Mouse (Mus musculus): ENCODE data around the gene Arid1b. TPM values are rescaled to one million over a fixed set of nuclear protein-coding genes. Genes with fewer than 3 reads are reported as not detected.

The Arid1b gene
- polyA plus RNA-seq, 1 experiment = 9.1 TPM

DNA sequence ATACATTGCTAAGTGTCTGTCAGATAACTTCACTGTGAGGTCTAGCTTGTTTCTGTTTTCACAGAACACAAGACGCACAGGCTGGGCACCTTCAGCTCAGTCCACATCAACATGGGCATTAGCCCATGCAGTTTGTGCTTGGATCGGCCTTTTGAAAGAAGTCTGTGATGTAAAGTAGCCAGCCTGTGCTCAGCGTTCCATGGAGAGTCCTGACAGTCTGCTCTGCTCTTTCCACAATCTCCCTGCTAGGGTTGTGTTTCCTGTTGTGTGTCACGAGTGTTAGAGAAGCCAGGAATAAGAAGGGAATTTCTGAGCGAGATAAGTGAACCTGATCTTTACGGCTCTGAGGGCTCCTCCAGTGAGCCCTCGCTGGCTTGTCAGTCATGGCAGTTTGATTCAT lies 184.9 kb downstream of the Arid1b start:
- no peaks in the 10 kb centered on the region for H3K36me3 ChIP-seq (ENCODE audit: control insufficient read depth, insufficient read depth)
- no peak overlapping the region for H3K4me3 ChIP-seq (ENCODE audit: insufficient read depth, poor library complexity, severe bottlenecking)
- no peak overlapping the region for H3ac ChIP-seq (ENCODE audit: control insufficient read depth, insufficient read length, low read depth)
- TF ChIP-seq CTCF (IDR thresholded peaks at IDR 0.05; ENCODE audit: control insufficient read depth, insufficient read depth, insufficient read length) (no peak), CEBPB (IDR thresholded peaks at IDR 0.05; ENCODE audit: low read depth) (no peak), MYOG (IDR thresholded peaks at IDR 0.05; ENCODE audit: control insufficient read depth, extremely low read depth, insufficient read length) (no peak), USF1 (IDR thresholded peaks at IDR 0.05; ENCODE audit: low read depth) (no peak), FOSL1 (IDR thresholded peaks at IDR 0.05; ENCODE audit: insufficient read depth, low read length, poor library complexity, severe bottlenecking) (no peak), MYOD1 (IDR thresholded peaks at IDR 0.05; ENCODE audit: control insufficient read depth, insufficient read length, low read depth) (no peak), MAX (IDR thresholded peaks at IDR 0.05) (no peak)
- peaks cover 5% of the 10 kb centered on the region for H3K79me3 ChIP-seq (ENCODE audit: low read depth)
- H3K79me2 ChIP-seq (ENCODE audit: control insufficient read depth, insufficient read depth) = peaks cover 13% of the 10 kb centered on the region
- H3K27me3 ChIP-seq (ENCODE audit: control insufficient read depth, insufficient read depth, insufficient read length) = no peaks in the 10 kb centered on the region

DNA sequence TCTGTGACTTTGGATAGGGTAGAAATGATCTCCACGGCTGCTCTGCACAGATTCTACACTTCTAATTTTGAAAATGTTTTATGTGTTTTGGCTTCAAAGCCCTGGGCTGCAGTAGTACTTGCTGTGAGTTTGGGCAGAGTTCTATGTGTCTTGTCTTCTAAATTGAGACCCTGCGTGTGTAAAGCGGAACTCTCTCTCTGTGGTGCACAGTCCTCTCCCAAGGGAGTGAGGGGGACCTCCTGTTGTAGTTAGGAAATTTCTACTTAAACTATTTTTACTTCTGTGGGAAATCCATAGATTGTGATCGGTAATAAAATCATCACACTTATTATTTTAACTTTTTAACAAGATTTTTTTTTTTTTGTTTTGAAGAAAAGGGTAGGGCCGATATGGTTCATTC lies 185.3 kb downstream of the Arid1b start:
- Histone ChIP-seq H3K79me3 (ENCODE audit: low read depth) (peaks cover 5% of the 10 kb centered on the region), H3K27me3 (ENCODE audit: control insufficient read depth, insufficient read depth, insufficient read length) (no peaks in the 10 kb centered on the region), H3K36me3 (ENCODE audit: control insufficient read depth, insufficient read depth) (no peaks in the 10 kb centered on the region), H3ac (ENCODE audit: control insufficient read depth, insufficient read length, low read depth) (no peak overlapping the region), H3K4me3 (ENCODE audit: insufficient read depth, poor library complexity, severe bottlenecking) (no peak overlapping the region), H3K79me2 (ENCODE audit: control insufficient read depth, insufficient read depth) (peaks cover 9% of the 10 kb centered on the region)
- TF ChIP-seq MYOD1 (IDR thresholded peaks at IDR 0.05; ENCODE audit: control insufficient read depth, insufficient read length, low read depth) (no peak), MYOG (IDR thresholded peaks at IDR 0.05; ENCODE audit: control insufficient read depth, extremely low read depth, insufficient read length) (no peak), USF1 (IDR thresholded peaks at IDR 0.05; ENCODE audit: low read depth) (no peak), CTCF (IDR thresholded peaks at IDR 0.05; ENCODE audit: control insufficient read depth, insufficient read depth, insufficient read length) (no peak), MAX (IDR thresholded peaks at IDR 0.05) (no peak), FOSL1 (IDR thresholded peaks at IDR 0.05; ENCODE audit: insufficient read depth, low read length, poor library complexity, severe bottlenecking) (no peak)

DNA sequence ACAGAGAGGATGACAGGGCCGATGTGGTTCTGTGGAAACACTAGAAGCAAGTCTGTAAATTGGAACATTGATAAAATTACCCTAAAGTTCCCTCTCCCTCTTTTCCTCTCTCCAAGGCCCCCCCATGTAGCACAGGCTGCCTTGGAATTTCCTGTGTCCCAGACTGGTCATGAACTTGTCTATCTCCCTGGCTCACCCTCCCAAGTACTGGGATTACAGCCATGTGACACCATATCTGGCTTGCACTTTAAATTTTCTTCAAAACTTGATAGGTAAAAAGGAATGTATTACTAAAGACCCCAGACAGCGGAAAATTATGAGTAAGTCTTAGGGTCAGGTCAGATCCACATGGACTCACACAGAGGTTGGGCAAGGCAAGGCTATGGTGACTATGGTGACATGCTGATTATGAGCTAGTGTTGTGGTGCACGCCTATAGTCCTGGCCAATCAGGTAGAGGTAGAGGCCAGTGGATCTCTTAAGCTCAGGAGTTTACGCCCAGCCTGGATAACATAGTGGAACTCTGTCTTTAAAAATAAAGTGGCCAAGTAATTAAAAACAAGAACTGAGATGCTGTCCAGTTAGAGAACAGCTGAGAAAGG lies 185.9 kb downstream of the Arid1b start:
- Histone ChIP-seq H3K36me3 (ENCODE audit: control insufficient read depth, insufficient read depth) (no peaks in the 10 kb centered on the region), H3K27me3 (ENCODE audit: control insufficient read depth, insufficient read depth, insufficient read length) (no peaks in the 10 kb centered on the region), H3K79me2 (ENCODE audit: control insufficient read depth, insufficient read depth) (peaks cover 3% of the 10 kb centered on the region), H3K79me3 (ENCODE audit: low read depth) (peaks cover 4% of the 10 kb centered on the region), H3K4me3 (ENCODE audit: insufficient read depth, poor library complexity, severe bottlenecking) (no peak overlapping the region), H3ac (ENCODE audit: control insufficient read depth, insufficient read length, low read depth) (no peak overlapping the region)
- TF ChIP-seq USF1 (IDR thresholded peaks at IDR 0.05; ENCODE audit: low read depth) = no peak
- TF ChIP-seq MAX (IDR thresholded peaks at IDR 0.05) = no peak
- no peak for TF ChIP-seq FOSL1 (IDR thresholded peaks at IDR 0.05; ENCODE audit: insufficient read depth, low read length, poor library complexity, severe bottlenecking)
- no peak for TF ChIP-seq MYOG (IDR thresholded peaks at IDR 0.05; ENCODE audit: control insufficient read depth, extremely low read depth, insufficient read length)

- Histone ChIP-seq H3K79me3 (ENCODE audit: low read depth) (peaks cover 4% of the 10 kb centered on the region), H3ac (ENCODE audit: control insufficient read depth, insufficient read length, low read depth) (no peak overlapping the region), H3K79me2 (ENCODE audit: control insufficient read depth, insufficient read depth) (no peaks in the 10 kb centered on the region), H3K4me3 (ENCODE audit: insufficient read depth, poor library complexity, severe bottlenecking) (no peak overlapping the region), H3K36me3 (ENCODE audit: control insufficient read depth, insufficient read depth) (no peaks in the 10 kb centered on the region), H3K27me3 (ENCODE audit: control insufficient read depth, insufficient read depth, insufficient read length) (no peaks in the 10 kb centered on the region)
- TF ChIP-seq CEBPB (IDR thresholded peaks at IDR 0.05; ENCODE audit: low read depth) (no peak), USF1 (IDR thresholded peaks at IDR 0.05; ENCODE audit: low read depth) (no peak), MYOG (IDR thresholded peaks at IDR 0.05; ENCODE audit: control insufficient read depth, extremely low read depth, insufficient read length) (no peak), CTCF (IDR thresholded peaks at IDR 0.05; ENCODE audit: control insufficient read depth, insufficient read depth, insufficient read length) (no peak), MAX (IDR thresholded peaks at IDR 0.05) (no peak), MYOD1 (IDR thresholded peaks at IDR 0.05; ENCODE audit: control insufficient read depth, insufficient read length, low read depth) (no peak), FOSL1 (IDR thresholded peaks at IDR 0.05; ENCODE audit: insufficient read depth, low read length, poor library complexity, severe bottlenecking) (no peak)
Measured at GRCm38 (mm10) chr17:5180925-5181324, 186.8 kb downstream of the Arid1b start.

DNA sequence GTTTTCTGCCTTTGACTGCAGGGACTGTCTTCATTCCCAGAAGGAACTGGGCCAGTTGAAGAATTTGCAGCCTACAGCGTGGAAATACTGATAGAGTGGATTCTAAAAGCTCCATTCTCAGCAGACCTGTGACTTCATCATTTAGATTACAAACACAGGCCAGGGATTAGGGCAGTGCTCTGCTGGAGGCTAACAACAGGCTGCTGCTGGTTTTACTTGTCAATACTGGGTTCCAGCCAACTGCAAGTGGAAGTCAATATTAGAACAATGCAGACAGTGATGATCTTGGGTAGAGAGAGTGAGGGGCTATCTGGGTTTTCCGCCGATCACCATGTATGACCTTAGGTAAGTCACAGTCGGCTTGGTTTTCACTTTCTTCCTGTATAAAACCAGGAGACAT lies 188.4 kb downstream of the Arid1b start:
- Histone ChIP-seq H3K4me3 (ENCODE audit: insufficient read depth, poor library complexity, severe bottlenecking) (no peak overlapping the region), H3K36me3 (ENCODE audit: control insufficient read depth, insufficient read depth) (no peaks in the 10 kb centered on the region), H3K79me2 (ENCODE audit: control insufficient read depth, insufficient read depth) (no peaks in the 10 kb centered on the region), H3ac (ENCODE audit: control insufficient read depth, insufficient read length, low read depth) (no peak overlapping the region), H3K27me3 (ENCODE audit: control insufficient read depth, insufficient read depth, insufficient read length) (no peaks in the 10 kb centered on the region), H3K79me3 (ENCODE audit: low read depth) (peaks cover 4% of the 10 kb centered on the region)
- TF ChIP-seq FOSL1 (IDR thresholded peaks at IDR 0.05; ENCODE audit: insufficient read depth, low read length, poor library complexity, severe bottlenecking) (no peak), USF1 (IDR thresholded peaks at IDR 0.05; ENCODE audit: low read depth) (no peak), MYOG (IDR thresholded peaks at IDR 0.05; ENCODE audit: control insufficient read depth, extremely low read depth, insufficient read length) (no peak), MYOD1 (IDR thresholded peaks at IDR 0.05; ENCODE audit: control insufficient read depth, insufficient read length, low read depth) (no peak), MAX (IDR thresholded peaks at IDR 0.05) (no peak)

GRCm38 (mm10) chr17:5185501-5185900 lies 191.4 kb downstream of the Arid1b start:
- Histone ChIP-seq H3K79me3 (ENCODE audit: low read depth) (peaks cover 1% of the 10 kb centered on the region), H3K27me3 (ENCODE audit: control insufficient read depth, insufficient read depth, insufficient read length) (no peaks in the 10 kb centered on the region), H3ac (ENCODE audit: control insufficient read depth, insufficient read length, low read depth) (no peak overlapping the region), H3K4me3 (ENCODE audit: insufficient read depth, poor library complexity, severe bottlenecking) (no peak overlapping the region), H3K79me2 (ENCODE audit: control insufficient read depth, insufficient read depth) (peaks cover 9% of the 10 kb centered on the region), H3K36me3 (ENCODE audit: control insufficient read depth, insufficient read depth) (no peaks in the 10 kb centered on the region)
- TF ChIP-seq CTCF (IDR thresholded peaks at IDR 0.05; ENCODE audit: control insufficient read depth, insufficient read depth, insufficient read length) = no peak
- TF ChIP-seq FOSL1 (IDR thresholded peaks at IDR 0.05; ENCODE audit: insufficient read depth, low read length, poor library complexity, severe bottlenecking) = no peak
- TF ChIP-seq CEBPB (IDR thresholded peaks at IDR 0.05; ENCODE audit: low read depth) = no peak
- no peak for TF ChIP-seq MYOD1 (IDR thresholded peaks at IDR 0.05; ENCODE audit: control insufficient read depth, insufficient read length, low read depth)
